Mouse (Mus musculus): Measurements from ENCODE around the gene Fkbp1a.
A peak's percentile ranks its signal among the peaks of the same experiment; 100 is the strongest.

Gene Fkbp1a

GRCm38 (mm10) chr2:151542323-151543062 is at the start of gene Fkbp1a:
Gene Fkbp1a, plus strand, starts transcription at chr2:151542483.
- peak; percentile 98 for DNase-seq

- peak; percentile 97 for DNase-seq
These were observed 48.1 kb upstream of the Fkbp1a start, which contains the start of gene Nsfl1c for GRCm38 (mm10) chr2:151494035-151494803. Gene Nsfl1c, plus strand, starts transcription at chr2:151494182.

DNA sequence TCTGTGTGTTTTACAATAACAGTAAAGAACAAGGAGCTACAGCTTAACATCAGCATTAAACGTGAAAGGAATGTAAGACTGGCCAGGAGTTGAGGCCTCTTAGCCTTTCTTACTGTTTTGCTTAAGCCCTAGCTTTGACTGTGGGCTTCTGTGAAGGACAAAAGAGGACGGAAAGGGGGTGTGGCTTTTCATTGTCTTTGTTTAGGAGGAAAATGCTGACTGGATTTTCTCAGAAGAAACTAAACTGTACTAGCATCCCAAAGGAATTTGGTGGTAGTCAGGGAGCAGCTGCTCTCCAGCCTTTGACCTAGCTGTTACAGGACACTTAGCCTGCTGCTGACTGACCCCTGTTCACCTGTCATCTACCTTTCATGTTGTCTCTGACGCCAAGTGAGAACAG is 43.9 kb upstream of the Fkbp1a start:
- DNase-seq: no peak

- DNase-seq: no peak
These were observed 41.8 kb upstream of the Fkbp1a start for GRCm38 (mm10) chr2:151500442-151501007.

GRCm38 (mm10) chr2:151504226-151504625 is 38.1 kb upstream of the Fkbp1a start:
- no peak for DNase-seq

DNA sequence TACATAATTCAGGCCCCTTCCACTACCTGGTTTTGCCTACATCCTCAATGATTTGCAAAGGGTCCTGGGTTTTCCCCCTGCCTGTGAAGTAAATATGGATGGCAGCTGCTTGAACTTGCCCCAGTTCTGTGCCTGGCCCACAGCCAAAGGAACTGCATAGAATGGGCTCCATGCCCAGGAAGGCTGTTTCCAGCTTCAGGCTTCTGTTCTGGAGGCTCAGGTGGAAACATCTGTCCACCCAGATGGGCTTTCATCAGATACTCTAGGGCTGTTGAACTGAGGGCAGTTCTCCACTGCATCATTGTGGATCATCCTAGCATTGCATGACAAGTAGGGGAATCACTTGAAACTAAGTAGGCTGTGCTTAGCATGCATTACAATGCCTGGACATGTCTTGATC is 30.1 kb upstream of the Fkbp1a start:
- DNase-seq: peak; percentile 64

DNA sequence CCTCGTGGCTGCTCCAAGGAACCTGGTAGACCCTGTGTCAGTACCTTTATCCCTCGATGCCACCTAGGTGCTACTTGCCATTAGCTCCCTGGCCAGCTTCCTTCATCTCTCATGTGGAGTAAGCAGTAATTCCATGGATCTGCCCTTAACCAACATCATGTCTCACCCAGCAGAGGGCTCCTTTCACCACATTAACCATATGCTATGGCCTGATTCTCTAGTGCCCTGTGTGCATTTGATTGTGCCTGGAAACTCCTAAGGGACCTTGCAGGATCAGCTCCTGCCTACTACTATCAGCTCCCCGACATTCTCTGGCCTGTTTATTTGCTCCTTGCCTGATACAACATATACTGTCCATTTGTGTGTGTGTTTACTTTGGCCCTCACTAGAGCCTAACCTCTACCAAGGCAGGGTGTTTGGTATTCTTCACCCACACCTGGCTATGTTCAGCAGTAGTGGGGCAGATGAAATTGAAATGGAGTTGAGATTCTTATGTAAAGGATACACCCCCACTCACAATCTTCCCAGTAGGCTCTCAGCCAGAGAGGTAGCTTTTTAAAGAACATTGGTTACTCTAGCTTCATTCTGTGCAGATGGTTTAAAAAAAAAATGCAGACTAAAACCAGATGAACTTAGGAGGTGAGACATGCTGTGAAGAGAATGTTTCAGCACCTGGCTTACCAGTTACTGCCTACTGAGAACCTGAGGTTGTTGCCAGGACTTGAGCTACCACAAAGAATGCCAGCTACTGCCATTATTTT is 28.6 kb upstream of the Fkbp1a start:
- DNase-seq: no peak

DNA sequence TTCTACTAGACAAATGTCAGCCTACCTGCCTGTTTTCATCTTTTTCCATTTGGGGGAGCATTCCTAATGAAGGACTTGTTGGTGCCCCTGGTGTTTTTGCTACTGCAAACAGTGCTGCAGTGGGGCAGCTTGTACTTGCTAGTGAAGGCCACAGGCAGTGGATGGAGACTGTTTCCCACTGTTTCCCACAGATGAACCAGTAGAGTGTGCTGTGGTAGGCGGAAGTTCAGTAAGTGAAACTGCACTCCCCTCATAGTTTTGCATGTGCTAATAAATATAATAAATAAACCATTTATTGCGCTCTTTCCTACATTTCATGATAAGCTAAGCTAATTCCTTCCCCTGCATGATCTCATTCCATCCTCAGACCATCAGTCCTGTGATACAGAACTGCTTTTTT is 23.3 kb upstream of the Fkbp1a start:
- DNase-seq: no peak

GRCm38 (mm10) chr2:151524324-151525041 is 17.8 kb upstream of the Fkbp1a start:
- DNase-seq: no peak

- no peak for DNase-seq
These were observed 16.8 kb upstream of the Fkbp1a start for GRCm38 (mm10) chr2:151525520-151525919.

DNA sequence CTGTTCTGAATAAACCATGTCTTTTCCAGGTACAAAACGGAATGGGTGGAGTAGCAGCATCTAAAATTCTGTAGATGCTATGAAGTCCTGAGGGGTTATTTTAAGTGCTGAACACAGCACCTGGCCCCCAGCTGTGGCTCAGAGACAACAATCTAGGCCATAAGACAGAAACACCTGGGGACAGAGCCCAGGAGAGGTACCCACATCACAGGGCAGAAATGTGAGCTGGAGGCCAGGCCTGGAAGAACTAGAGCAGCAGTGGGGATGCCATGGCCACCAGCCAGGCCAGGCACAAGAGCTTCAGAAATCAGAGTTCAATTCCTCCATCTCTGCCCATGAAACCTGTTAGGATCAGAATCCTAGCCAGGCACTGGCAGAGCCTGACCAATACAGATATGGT is 14.2 kb upstream of the Fkbp1a start:
- no peak for DNase-seq

- no peak for DNase-seq
These were observed 13.1 kb upstream of the Fkbp1a start for GRCm38 (mm10) chr2:151529169-151529568.

DNA sequence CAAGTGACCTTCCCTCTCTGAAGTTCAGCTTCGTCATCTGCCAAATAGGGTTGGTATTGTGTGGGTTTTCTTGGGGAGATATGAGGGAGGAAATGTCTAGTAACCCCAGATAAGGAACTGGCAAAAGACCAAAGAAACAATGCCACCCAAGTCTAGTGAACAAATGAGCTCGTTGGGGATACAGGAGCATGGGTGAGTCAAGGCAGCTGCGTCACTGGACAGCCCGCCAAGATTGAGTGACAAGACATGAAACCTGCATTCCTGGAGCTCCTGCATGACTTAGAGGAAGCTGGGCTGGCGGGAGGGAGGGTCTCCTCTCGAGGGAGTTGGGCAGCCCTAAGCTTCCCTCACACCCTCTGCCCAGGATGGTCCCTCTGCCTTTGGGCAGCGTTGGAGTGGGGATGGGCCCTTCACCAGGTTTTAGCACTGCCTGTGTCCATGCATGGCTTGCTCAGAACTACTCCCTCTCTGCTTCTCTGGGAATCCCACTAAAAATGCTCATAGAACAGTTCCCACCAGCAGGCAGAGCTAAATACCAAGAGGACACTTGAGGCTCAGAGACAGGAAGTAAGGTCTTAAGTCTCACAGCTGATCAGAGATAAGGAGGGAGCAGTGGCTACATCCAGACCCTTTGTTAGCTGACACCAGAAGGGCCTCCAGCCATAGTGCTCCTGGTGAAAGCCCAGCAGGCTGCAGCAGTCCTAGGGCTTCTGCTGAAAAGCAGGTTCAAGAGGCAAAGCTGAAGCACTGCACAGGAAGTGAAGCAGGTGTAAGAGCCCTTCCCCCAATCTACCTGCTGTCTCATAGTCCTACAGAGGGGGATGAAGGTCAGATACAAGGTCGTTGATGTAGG is 11.7 kb upstream of the Fkbp1a start:
- no peak for DNase-seq

GRCm38 (mm10) chr2:151533632-151534031 is 8.7 kb upstream of the Fkbp1a start:
- no peak for DNase-seq

DNA sequence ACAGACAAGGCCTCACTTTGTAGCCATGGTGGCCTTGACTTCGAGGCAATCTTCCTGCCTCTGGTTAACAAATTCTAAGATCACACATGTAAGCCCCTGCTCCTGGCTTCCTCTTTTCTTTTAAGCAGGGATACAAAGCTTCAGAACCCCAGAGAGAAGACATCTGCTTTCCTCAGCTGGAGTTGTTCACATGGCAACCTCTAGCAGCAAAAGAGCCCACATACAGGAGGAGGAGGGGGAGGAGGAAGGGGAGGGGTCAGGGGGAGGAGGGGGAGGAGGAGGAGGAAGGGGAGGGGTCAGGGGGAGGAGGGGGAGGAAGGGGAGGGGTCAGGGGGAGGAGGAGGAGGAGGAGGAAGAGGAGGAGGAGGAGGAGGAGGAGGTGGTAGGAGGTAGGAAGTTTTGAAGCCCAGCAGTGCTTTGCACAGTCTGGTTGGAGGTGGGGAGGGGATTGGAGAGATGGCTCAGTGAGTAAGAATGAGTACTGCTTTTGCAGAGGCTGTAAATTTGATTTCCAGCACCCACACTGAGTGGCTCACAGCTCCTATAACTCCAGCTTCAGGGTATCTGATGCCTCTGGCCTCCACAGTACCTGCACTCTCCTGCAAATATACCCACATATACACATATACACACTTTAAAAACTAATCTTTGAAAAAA is 6.2 kb upstream of the Fkbp1a start:
- DNase-seq: no peak

- peak; percentile 22 for DNase-seq
These were observed 5.7 kb upstream of the Fkbp1a start for GRCm38 (mm10) chr2:151536618-151536974.

GRCm38 (mm10) chr2:151538646-151539045 is 3.6 kb upstream of the Fkbp1a start:
- no peak for DNase-seq

GRCm38 (mm10) chr2:151543063-151543895 is 996 bp downstream of the Fkbp1a start:
- peak; percentile 45 for DNase-seq

DNA sequence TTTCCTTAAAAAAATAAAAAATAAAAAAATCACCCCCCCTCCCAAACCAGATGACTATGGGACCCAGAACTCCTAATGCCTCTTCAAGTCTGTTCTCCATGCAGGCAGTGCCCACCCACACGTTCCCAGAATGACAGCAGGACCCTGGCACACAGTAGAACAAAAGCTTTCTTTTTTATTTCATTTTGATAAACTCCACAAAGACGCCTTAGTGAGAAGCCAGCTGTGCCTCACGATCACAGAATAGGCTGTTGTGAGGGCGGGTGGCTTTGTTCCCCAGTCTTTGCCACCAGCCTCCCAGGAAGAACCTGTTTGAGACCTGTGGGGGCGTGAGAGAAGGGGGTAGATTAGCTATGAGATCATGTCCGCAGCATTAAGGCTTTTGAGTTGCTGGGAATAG is 2.4 kb downstream of the Fkbp1a start:
- DNase-seq: no peak

DNA sequence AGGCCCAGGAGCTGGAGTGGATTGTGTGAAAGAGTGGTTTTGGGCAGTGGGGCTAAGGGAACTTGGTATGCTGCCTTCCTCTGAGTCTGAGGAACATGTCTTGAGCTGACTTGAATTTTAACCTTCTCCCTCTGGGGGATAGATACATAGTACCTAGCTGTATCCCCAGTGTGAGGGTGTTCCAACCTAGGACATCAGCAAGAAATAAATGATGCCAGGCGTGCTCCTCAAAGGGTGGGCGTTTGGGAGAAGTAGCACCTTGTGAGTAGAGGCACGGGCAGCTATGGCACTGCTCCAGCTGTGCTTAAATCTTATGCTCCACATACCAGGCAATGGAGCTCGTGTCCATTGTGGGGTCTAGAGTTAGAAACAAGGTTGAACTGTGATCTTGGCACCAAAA is 4.3 kb downstream of the Fkbp1a start:
- DNase-seq: no peak

All from right cerebral cortex, postnatal 4 days (tissue).